Mouse (Mus musculus): ENCODE measurements around the gene Rbm15. TPM values are rescaled to one million over a fixed set of nuclear protein-coding genes. Genes with fewer than 3 reads are reported as not detected.

Rbm15 gene
- 21.0 and 21.6 TPM in 2 replicates for polyA plus RNA-seq (2016; fragmentation: Nextera tagmentation; extraction: Ambion mirVana)

DNA sequence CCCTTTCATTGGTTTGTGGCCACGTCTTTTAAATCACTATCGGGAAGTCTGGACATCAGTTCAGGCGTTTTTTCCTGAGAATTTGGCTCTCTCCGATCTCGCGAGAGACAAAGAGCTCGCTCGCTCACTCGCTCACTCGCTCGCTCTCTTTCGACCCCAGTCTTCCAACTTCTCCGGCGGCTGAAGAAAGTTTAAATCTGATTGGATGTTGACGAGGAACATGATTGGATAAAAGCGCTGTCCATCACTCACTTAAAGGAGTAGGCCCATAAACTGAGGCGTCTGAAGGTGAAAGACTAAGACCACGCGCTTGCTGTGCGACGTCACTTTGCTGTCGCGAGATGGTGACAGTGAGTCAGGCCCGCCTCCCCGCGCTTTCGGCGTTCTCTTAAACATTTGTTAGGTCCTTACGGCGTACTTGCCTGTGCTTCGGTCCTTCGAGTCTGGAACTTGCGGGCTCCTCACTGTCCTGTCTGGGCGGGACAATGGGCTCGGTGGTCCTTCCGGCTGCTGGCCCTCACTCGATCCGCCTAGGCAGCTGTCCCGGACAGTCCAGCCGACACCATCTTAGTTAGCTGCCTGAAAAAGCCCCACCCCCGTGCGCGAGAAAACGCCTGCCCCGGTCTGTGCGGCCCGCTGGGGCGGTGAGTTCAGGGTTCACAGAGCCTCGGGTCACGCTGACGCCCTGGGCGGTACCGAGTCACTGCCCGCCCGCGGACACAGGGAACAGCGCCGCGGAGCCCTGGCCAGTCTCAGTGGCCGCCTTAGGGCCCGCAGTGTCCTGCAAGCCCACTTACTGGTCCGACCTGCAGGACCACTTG is at the start of gene Rbm15:
Gene Rbm15 (minus strand): TSS at position 293 of the 821 bp plus-strand sequence.
- peak; percentile 94 for DNase-seq (ENCODE audit: low spot score)
- H3K4me3 ChIP-seq = peak within 1 kb of the TSS; percentile 78
- H3K27me3 ChIP-seq (replicated peaks; ENCODE audit: low read depth, poor library complexity, severe bottlenecking) = no peaks in the 10 kb centered on the region
- H3K36me3 ChIP-seq (replicated peaks) = peaks cover 35% of the 10 kb centered on the region
- WGBS = under 1% methylated on average over 62 of the region's 62 CpGs
- no peaks in the 10 kb centered on the region for H3K9me3 ChIP-seq
- peaks cover 40% of the 10 kb centered on the region for H3K4me1 ChIP-seq
- peak within 1 kb of the TSS; percentile 96 for H3K27ac ChIP-seq (replicated peaks)

DNA sequence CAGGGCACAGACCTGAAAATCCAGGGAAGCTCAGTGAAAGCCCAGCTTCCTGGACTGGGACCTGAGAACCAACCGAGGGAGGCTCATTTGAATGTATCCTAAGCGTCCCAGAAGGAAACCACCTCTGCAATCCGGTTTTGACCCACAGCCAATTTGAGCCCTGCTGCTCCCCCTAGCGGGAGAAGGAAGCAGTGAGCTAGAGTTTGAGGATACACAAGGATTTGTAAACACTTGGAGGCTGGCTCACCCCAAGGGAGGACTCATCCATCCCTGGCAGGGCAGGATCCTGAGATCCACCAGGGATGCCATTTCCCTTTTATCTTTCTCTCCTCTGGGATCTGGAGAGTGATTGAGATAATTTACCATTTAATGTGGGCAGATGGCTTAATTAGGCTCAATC is 45.9 kb upstream of the Rbm15 start:
- DNase-seq (ENCODE audit: low spot score) = peak; percentile 75
- Histone ChIP-seq H3K4me3 (no peak overlapping the region), H3K27me3 (replicated peaks; ENCODE audit: low read depth, poor library complexity, severe bottlenecking) (no peaks in the 10 kb centered on the region; the same call in none of the 2 replicates), H3K9me3 (no peaks in the 10 kb centered on the region), H3K27ac (replicated peaks) (no peak overlapping the region), H3K4me1 (peaks cover 19% of the 10 kb centered on the region), H3K36me3 (replicated peaks) (no peaks in the 10 kb centered on the region)
- 4% methylated on average over 4 of the region's 4 CpGs for WGBS

DNA sequence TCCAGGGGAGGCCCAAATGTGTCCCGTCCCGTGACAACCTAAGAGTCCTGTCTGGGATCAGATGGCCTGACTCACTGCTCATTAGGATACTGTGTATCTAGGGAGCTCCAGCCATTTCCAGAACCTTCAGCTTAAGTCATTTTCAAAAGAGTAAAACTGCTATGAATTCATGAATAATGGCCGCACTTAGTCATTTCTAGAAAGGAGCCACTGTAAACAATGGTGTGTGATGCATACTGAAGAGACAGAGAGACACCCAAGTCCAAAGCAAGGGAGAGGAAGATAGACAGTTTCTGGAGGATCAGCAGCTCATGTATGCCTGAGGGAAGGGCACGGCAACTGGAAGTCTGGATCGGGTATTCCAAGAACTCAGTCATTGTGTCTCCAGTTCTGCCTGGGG is 45.2 kb upstream of the Rbm15 start:
- DNase-seq (ENCODE audit: low spot score) = no peak

DNA sequence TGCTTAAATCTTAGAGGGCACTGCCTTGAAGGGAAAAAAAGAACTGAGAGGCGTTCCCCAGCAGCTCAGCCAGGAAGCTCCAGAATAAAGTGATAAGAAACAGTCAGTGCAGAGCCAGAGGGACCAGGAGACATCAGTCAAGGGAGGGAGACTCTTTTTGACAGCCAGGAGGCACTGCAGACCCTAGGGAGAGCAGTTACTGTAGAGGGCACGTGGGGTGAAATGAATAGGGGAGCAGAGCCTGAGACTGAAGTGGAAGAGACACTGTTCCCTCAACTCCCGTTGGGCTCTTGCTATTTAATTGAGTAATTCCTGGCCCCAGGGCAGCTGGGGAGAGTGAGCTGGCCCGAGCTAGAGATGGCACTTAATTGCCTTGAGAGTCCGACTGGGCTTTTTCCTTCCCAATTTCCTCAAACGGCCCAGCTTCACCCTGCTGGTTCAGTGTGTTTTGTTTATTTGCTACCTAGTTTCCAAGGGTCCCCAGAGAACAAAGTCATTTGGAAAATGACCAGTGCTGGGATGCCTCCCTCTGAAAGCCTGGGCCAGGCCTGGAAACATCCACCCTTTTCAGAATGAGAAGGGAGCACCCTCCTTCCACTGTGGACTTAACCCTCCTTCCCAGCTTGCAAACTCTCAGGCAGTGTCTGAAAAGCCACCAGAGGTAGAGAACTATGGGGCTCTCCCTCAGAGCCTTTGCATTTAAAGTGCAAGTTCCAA is 41.6 kb upstream of the Rbm15 start:
- peaks cover 14% of the 10 kb centered on the region for H3K4me1 ChIP-seq
- 8% methylated on average over 6 of the region's 6 CpGs for WGBS
- no peaks in the 10 kb centered on the region for H3K36me3 ChIP-seq (replicated peaks)
- H3K27me3 ChIP-seq (replicated peaks; ENCODE audit: low read depth, poor library complexity, severe bottlenecking) = no peaks in the 10 kb centered on the region; the same call in 1 of the 2 replicates
- DNase-seq (ENCODE audit: low spot score) = no peak
- no peak overlapping the region for H3K4me3 ChIP-seq
- H3K27ac ChIP-seq (replicated peaks) = no peak overlapping the region
- H3K9me3 ChIP-seq = no peaks in the 10 kb centered on the region

More for the DNA sequence above, 45.2 kb upstream of the Rbm15 start:
- Histone ChIP-seq H3K36me3 (replicated peaks) (no peaks in the 10 kb centered on the region), H3K4me1 (peaks cover 19% of the 10 kb centered on the region), H3K9me3 (no peaks in the 10 kb centered on the region), H3K27ac (replicated peaks) (no peak overlapping the region), H3K27me3 (replicated peaks; ENCODE audit: low read depth, poor library complexity, severe bottlenecking) (no peaks in the 10 kb centered on the region; the same call in 1 of the 2 replicates), H3K4me3 (no peak overlapping the region)
- WGBS = 82% methylated on average over 5 of the region's 5 CpGs

DNA sequence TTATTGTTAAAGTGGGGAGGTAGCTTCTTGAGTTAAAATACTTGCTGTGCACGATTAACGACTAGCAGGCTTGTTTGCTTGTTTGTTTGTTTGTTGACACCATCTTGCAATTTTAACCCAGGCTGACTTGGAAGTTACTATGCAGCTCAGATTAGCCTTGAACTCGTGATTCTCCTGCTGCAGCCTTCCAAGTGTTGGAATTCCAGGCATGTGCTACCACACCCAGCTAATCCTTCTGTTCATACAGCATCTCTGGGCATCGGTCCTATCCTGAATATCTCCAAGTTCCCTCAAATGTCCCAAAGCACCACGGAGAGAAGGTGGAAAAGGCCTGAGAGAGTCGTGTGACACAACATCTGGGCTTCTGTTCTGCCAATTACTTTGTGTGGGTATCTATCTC is 35.7 kb upstream of the Rbm15 start:
- H3K4me1 ChIP-seq = no peaks in the 10 kb centered on the region; the same call in 1 of the 2 replicates
- no peaks in the 10 kb centered on the region for H3K9me3 ChIP-seq
- peaks cover 15% of the 10 kb centered on the region for H3K27me3 ChIP-seq (replicated peaks; ENCODE audit: low read depth, poor library complexity, severe bottlenecking)
- no peak for DNase-seq (ENCODE audit: low spot score)
- no peak overlapping the region for H3K27ac ChIP-seq (replicated peaks)
- no peak overlapping the region for H3K4me3 ChIP-seq
- no peaks in the 10 kb centered on the region for H3K36me3 ChIP-seq (replicated peaks)
- WGBS = 82% methylated on average over 6 of the region's 6 CpGs

DNA sequence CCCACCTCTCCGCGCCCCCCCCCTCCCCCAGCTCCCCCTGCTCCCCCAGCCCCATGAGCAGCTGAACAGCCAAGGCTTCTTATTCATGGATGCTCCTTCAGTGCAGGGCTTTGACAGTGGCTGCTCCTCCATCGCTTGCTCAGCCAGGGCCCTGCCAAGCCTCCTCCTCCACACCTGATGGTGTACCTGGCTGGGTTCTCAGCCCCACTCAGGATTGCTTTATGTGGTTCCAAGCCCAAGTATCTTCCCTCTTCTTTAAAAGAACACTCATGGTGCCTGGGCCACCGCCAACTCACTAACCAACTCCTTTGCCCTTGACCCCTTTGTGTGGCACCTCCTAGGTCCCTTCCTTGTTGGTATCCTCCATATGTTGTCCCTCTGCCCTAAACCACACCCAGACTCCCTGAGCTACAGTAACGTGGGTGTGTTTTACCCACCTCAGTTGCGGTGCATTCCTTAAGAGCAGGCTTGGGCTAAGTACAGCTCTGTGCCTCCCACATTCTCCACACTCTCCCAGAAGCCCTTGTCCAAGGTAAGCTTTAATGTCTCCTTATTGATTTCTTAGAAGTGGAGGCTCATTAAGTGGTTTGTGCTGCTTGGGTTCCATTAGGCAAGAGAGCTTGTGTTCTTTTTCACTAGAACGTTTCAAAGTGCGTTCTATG is 34.6 kb upstream of the Rbm15 start:
- 86% methylated on average over 8 of the region's 8 CpGs for WGBS
- Histone ChIP-seq H3K27ac (replicated peaks) (no peak overlapping the region), H3K4me3 (no peak overlapping the region), H3K27me3 (replicated peaks; ENCODE audit: low read depth, poor library complexity, severe bottlenecking) (peaks cover 18% of the 10 kb centered on the region), H3K36me3 (replicated peaks) (no peaks in the 10 kb centered on the region), H3K9me3 (no peaks in the 10 kb centered on the region), H3K4me1 (no peaks in the 10 kb centered on the region; the same call in 1 of the 2 replicates)
- DNase-seq (ENCODE audit: low spot score) = no peak

DNA sequence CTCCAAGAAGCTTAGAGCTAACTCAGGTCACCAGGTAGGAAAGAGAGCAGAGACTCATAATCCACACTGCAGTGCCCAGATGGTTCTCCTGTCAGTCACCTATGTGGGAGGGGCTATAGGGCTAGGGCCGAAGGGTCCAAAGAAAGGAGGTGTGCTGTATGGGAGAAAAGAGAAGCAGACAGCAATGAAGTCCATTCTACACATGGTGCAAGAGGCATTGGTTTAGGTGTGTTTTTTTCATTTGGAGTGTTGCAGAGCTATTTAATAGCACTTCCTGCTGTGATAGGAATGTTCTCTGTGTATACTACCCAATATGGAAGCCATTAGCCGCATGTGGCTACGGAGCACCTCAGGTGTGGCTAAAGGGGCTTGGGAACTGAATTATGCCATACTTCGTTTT is 31.9 kb upstream of the Rbm15 start:
- H3K36me3 ChIP-seq (replicated peaks) = no peaks in the 10 kb centered on the region
- peaks cover 16% of the 10 kb centered on the region for H3K4me1 ChIP-seq
- no peak for DNase-seq (ENCODE audit: low spot score)
- whole genome bisulfite sequencing = 82% methylated on average over 4 of the region's 4 CpGs
- no peak overlapping the region for H3K4me3 ChIP-seq
- no peaks in the 10 kb centered on the region for H3K9me3 ChIP-seq
- peaks cover 23% of the 10 kb centered on the region for H3K27me3 ChIP-seq (replicated peaks; ENCODE audit: low read depth, poor library complexity, severe bottlenecking)
- H3K27ac ChIP-seq (replicated peaks) = no peak overlapping the region

DNA sequence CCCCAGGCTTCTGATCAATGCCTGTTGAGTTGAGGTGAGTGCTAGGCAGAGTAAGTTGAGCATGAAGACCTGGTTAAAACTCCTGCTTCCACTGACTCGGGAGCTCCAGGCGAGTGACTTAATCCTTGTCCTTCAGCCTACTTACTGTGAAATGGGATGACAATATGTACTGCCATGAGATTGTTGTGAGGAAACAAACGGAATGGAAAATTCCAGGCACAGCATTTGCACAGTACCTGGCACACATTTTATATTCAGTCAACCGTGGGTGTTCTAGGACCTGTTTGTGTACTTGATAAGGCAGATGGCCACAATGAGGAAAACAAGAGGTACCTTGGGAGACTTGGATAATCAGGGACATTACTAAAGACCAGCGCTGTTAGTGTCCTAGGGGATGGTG is 29.9 kb upstream of the Rbm15 start:
- peaks cover 23% of the 10 kb centered on the region for H3K27me3 ChIP-seq (replicated peaks; ENCODE audit: low read depth, poor library complexity, severe bottlenecking)

DNA sequence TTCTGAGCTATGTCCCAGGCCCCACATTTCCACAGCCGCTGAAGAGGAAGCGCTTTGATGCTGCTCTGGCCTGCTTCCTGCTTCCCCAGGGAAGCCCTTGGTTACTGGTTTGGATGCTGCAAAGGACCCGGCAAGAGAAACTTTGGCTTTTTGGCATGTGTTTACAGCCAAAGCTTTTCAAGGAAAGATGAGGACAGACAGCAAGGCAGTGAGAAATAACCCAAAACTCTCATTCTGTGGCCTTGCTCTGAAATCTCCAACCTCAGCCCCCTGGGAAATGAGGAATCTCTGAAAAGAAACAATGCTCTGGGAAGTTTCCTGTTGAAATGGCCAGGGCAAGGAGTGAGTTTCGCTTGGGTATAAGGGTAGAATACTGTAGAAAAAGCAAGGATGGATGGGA is 26.9 kb upstream of the Rbm15 start:
- H3K27ac ChIP-seq (replicated peaks) = peak overlapping the region; percentile 66
- no peaks in the 10 kb centered on the region for H3K36me3 ChIP-seq (replicated peaks)
- H3K4me3 ChIP-seq = no peak overlapping the region
- no peak for DNase-seq (ENCODE audit: low spot score)
- H3K9me3 ChIP-seq = no peaks in the 10 kb centered on the region
- WGBS = 52% methylated on average over 4 of the region's 4 CpGs
- peaks cover 9% of the 10 kb centered on the region for H3K27me3 ChIP-seq (replicated peaks; ENCODE audit: low read depth, poor library complexity, severe bottlenecking)
- peaks cover 42% of the 10 kb centered on the region for H3K4me1 ChIP-seq

More for the DNA sequence above, 29.9 kb upstream of the Rbm15 start:
- H3K36me3 ChIP-seq (replicated peaks) = no peaks in the 10 kb centered on the region
- H3K4me3 ChIP-seq = no peak overlapping the region
- H3K27ac ChIP-seq (replicated peaks) = no peak overlapping the region
- 85% methylated on average over 5 of the region's 5 CpGs for WGBS
- no peak for DNase-seq (ENCODE audit: low spot score)
- H3K9me3 ChIP-seq = no peaks in the 10 kb centered on the region
- peaks cover 24% of the 10 kb centered on the region for H3K4me1 ChIP-seq

DNA sequence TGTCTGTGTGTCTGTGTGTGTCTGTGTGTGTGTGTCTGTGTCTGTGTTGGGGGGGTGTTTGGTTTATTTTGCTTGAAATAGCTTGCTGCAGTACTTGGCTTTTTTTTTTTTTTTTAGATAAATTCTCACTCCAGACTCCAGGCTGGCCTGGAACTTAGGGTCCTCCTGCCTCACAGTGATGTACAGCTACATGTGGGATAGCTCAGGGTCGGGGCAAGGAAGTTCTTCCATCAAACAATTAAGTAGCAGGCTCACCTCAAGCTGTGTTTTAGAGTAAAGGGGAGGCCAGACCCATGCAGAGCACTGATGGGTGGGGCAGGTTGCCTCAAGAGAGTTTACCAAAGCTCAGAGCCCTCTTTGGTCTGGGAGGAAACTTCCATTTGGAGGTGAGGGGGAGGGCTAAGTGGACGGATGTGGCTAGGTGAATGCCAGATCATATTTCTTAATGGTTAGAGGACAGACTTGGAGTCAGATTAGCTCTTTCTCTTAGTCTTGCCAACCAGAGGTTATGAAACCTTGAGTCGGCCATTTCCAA is 24.3 kb upstream of the Rbm15 start:
- H3K9me3 ChIP-seq = no peaks in the 10 kb centered on the region
- no peaks in the 10 kb centered on the region for H3K36me3 ChIP-seq (replicated peaks)
- peaks cover 10% of the 10 kb centered on the region for H3K27me3 ChIP-seq (replicated peaks; ENCODE audit: low read depth, poor library complexity, severe bottlenecking)
- H3K4me1 ChIP-seq = peaks cover 42% of the 10 kb centered on the region
- no peak for DNase-seq (ENCODE audit: low spot score)
- no peak overlapping the region for H3K4me3 ChIP-seq
- 49% methylated on average over 3 of the region's 3 CpGs for WGBS
- H3K27ac ChIP-seq (replicated peaks) = no peak overlapping the region

DNA sequence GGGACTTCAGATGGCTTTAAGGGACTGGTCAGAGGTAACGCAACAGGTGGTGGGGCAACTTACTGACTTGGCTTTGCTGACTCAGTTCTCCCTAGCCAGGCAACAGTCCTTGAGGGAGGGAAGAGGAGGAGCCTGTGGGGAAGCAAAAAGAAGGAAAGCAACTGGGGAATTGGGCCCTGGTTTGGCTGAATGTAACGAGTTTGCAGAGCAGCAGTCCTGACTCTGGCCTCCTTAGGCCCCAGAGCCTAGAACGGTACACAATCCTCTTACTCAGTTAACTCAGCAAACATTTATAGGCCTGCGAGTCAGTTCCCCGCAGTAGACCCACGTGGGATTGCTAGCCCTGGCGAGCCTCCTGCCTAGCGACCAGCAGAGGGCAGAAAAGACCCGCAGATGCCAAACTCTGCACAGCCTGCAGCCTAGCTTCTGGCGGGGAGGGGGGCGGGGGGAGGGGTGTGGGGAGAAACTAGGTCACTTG is 23.5 kb upstream of the Rbm15 start:
- no peaks in the 10 kb centered on the region for H3K9me3 ChIP-seq
- no peak overlapping the region; the same call in 1 of the 2 replicates for H3K27ac ChIP-seq (replicated peaks)

DNA sequence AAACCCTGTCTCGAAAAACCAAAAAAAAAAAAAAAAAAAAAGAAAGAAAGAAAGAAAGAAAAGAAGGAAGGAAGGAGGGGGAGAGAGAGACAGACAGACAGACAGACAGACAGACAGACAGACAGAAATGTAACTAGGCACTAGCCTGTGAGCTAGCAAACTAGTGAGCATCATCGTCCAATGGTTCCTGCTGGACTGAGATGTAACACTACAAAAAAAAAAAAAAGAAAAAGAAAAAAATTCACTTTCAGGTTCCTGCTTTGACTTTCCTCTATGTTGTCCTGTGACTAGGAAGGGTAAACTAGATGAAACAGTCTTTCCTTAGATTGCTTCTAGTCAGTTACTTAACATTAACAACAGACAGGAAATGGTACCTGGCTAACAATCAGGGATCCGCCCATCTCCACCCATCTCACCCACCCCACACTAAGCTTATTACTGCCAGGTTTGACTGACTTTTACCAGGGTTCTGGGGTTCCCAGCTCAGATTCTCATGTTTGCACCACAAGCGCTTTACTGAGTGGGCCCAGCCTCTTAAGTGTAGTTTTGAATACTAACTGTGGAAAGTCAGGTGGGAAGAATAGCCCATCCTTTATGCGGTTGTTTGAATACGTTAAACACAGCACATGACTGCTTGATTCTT is 22.3 kb upstream of the Rbm15 start:
- Histone ChIP-seq H3K36me3 (replicated peaks) (no peaks in the 10 kb centered on the region), H3K27ac (replicated peaks) (no peak overlapping the region), H3K4me3 (no peak overlapping the region), H3K27me3 (replicated peaks; ENCODE audit: low read depth, poor library complexity, severe bottlenecking) (peaks cover 4% of the 10 kb centered on the region), H3K9me3 (no peaks in the 10 kb centered on the region), H3K4me1 (peaks cover 31% of the 10 kb centered on the region)
- no peak for DNase-seq (ENCODE audit: low spot score)
- 88% methylated on average over 6 of the region's 6 CpGs for WGBS

More for the DNA sequence above, 23.5 kb upstream of the Rbm15 start:
- H3K36me3 ChIP-seq (replicated peaks) = no peaks in the 10 kb centered on the region
- H3K4me3 ChIP-seq = peak overlapping the region; percentile 38
- DNase-seq (ENCODE audit: low spot score) = peak; percentile 83
- H3K4me1 ChIP-seq = peaks cover 42% of the 10 kb centered on the region
- 2% methylated on average over 11 of the region's 11 CpGs for WGBS
- H3K27me3 ChIP-seq (replicated peaks; ENCODE audit: low read depth, poor library complexity, severe bottlenecking) = peaks cover 4% of the 10 kb centered on the region
